Mouse (Mus musculus): ENCODE data around the gene Ankzf1. TPM values are rescaled to one million over a fixed set of nuclear protein-coding genes. Genes with fewer than 3 reads are reported as not detected.

The Ankzf1 gene
- polyA plus RNA-seq, 1 experiment from 2014 or later = 24.7 TPM

DNA sequence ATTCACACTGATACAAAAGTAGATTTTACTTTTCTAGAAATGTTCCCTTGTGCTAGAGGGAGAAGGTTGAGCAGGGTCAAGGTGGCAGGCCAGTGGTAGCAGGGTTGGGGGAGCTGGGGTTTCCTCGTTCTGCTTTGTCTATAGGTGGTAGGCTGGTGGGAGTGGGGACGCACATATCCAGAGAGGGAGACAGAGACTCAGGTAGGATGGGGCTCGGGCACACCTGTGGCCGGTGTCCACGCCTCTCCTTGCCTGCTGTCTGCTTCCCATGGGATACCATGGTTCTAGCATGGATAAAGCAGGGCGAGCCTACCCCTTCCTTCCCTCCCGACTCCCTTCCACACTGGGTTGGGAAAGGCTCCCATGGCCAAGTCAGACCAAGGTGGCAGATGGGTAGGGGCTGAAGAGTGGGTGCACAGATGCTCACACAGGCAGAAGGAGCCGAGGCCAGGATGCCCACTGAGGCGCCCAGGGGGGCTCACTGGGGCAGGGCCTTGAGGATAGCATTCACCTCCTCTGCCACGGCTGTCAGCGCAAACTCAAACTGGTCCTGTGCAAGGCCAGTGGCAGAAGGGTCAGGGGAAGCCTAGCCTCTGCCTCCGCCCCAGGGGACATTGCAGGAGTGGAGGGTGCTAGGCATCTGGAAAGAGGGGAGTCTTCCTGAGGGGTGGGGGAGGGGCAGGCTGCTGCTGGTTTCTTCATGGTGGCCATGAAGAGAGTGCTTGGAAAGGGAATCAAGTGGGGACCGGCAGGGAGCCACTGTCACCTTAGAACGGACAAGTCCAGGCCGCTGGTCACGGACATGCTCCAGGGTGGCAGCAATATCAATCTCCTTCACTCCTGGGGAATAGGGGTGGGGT lies 55.4 kb downstream of the Ankzf1 start:
- no peak overlapping the region for H3K27ac ChIP-seq
- ATAC-seq (ENCODE audit: insufficient read depth, low FRiP score, low read depth) = no peak
- H3K27me3 ChIP-seq (replicated peaks) = no peaks in the 10 kb centered on the region
- H3K4me2 ChIP-seq = no peak overlapping the region
- no peaks in the 10 kb centered on the region for H3K36me3 ChIP-seq
- H3K9ac ChIP-seq = no peak overlapping the region
- H3K4me1 ChIP-seq = peaks cover 13% of the 10 kb centered on the region
- WGBS = 77% methylated on average over 16 of the region's 16 CpGs
- no peaks in the 10 kb centered on the region for H3K9me3 ChIP-seq
- H3K4me3 ChIP-seq (replicated peaks) = no peak overlapping the region

DNA sequence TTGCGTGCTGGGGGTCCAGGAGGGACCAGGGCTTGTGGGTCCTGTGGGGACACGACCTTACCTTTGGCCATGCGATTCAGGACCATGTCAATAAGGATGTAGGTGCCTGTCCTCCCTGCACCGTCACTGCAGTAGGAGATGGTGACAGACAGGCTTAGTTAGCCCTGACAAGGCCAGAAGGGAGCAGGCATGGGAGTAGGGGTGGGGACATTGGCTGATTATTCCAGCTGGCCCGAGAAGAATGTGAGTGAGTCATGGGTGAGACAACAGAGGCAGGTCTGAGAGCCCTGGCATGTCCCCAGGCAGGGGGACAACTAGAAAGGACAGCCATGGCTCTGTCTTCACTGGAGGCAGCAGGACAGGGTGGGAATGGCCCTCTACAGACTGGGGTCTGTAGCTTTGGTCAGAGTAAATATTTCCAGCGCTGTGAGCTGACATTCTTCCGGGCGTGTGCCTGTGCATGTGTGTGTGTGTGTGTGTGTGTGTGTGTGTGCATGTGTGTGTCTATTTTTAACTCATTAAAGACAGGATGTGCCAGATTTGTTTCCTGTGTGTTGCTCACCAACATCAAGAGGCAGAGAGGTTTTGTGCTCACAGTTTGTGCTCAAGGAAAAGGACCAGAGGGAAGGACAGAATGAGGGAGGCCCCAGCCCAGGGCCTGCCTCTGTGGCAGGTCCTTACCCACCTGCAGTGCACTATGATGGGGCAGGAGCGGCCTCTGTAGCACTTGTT lies 56.3 kb downstream of the Ankzf1 start:
- H3K9me3 ChIP-seq = no peaks in the 10 kb centered on the region
- peaks cover 13% of the 10 kb centered on the region for H3K4me1 ChIP-seq
- no peak overlapping the region for H3K4me3 ChIP-seq (replicated peaks)
- WGBS = 40% methylated on average over 9 of the region's 9 CpGs
- H3K4me2 ChIP-seq = peak overlapping the region; percentile 13; the same call in 1 of the 2 replicates
- no peak overlapping the region for H3K9ac ChIP-seq
- peak; percentile 72 for ATAC-seq (ENCODE audit: insufficient read depth, low FRiP score, low read depth)
- H3K36me3 ChIP-seq = no peaks in the 10 kb centered on the region
- H3K27ac ChIP-seq = peak overlapping the region; percentile 63
- H3K27me3 ChIP-seq (replicated peaks) = no peaks in the 10 kb centered on the region

Small RNA genes within 50 kb of the gene (microRNA-seq; reads per million reads assigned to microRNA genes)
- not detected for gene Gm27943

Other genes with a start within 250 kb of the Ankzf1 start
- gene Ihh, start 240.5 kb upstream of the Ankzf1 start, polyA plus RNA-seq (2015; fragmentation: Nextera tagmentation; extraction: Ambion mirVana) = 24.3 and 31.0 TPM in 2 replicates
- 8.6 and 9.5 TPM in 2 replicates for gene Nhej1, start 67.0 kb upstream of the Ankzf1 start, polyA plus RNA-seq (2015; fragmentation: Nextera tagmentation; extraction: Ambion mirVana)
- 0.49 and 0.86 TPM in 2 replicates for gene Slc23a3, start 58.3 kb upstream of the Ankzf1 start, polyA plus RNA-seq (2015; fragmentation: Nextera tagmentation; extraction: Ambion mirVana)
- 38.8 and 44.9 TPM in 2 replicates for gene Cnppd1, start 49.4 kb upstream of the Ankzf1 start, polyA plus RNA-seq (2015; fragmentation: Nextera tagmentation; extraction: Ambion mirVana)
- 43.8 and 47.8 TPM in 2 replicates for gene Retreg2, start 49.4 kb upstream of the Ankzf1 start, polyA plus RNA-seq (2015; fragmentation: Nextera tagmentation; extraction: Ambion mirVana)
- gene Zfand2b, start 23.5 kb upstream of the Ankzf1 start, polyA plus RNA-seq (2015; fragmentation: Nextera tagmentation; extraction: Ambion mirVana) = 41.0 and 41.2 TPM in 2 replicates
- gene Abcb6, start 11.8 kb upstream of the Ankzf1 start, polyA plus RNA-seq (2015; fragmentation: Nextera tagmentation; extraction: Ambion mirVana) = 23.9 and 26.8 TPM in 2 replicates
- 26.5 and 27.0 TPM in 2 replicates for gene Atg9a, start within 50 bp of the Ankzf1 start, polyA plus RNA-seq (2015; fragmentation: Nextera tagmentation; extraction: Ambion mirVana)
- gene Glb1l, start 18.7 kb downstream of the Ankzf1 start, polyA plus RNA-seq (2015; fragmentation: Nextera tagmentation; extraction: Ambion mirVana) = 15.5 and 17.1 TPM in 2 replicates
- 120 and 132 TPM in 2 replicates for gene Stk16, start 18.7 kb downstream of the Ankzf1 start, polyA plus RNA-seq (2015; fragmentation: Nextera tagmentation; extraction: Ambion mirVana)
- gene Tuba4a, start 27.7 kb downstream of the Ankzf1 start, polyA plus RNA-seq (2015; fragmentation: Nextera tagmentation; extraction: Ambion mirVana) = 142 and 145 TPM in 2 replicates
- not detected in 2 replicates for gene A630095N17Rik, start 40.0 kb downstream of the Ankzf1 start, polyA plus RNA-seq (2015; fragmentation: Nextera tagmentation; extraction: Ambion mirVana)
- gene Dnajb2, start 44.3 kb downstream of the Ankzf1 start, polyA plus RNA-seq (2015; fragmentation: Nextera tagmentation; extraction: Ambion mirVana) = 34.9 and 35.9 TPM in 2 replicates
- gene Ptprn, start 72.4 kb downstream of the Ankzf1 start, polyA plus RNA-seq (2015; fragmentation: Nextera tagmentation; extraction: Ambion mirVana) = 2.4 and 2.8 TPM in 2 replicates
- gene Resp18, start 86.3 kb downstream of the Ankzf1 start, polyA plus RNA-seq (2015; fragmentation: Nextera tagmentation; extraction: Ambion mirVana) = 7.5 and 9.6 TPM in 2 replicates
- gene Dnpep, start 125.8 kb downstream of the Ankzf1 start, polyA plus RNA-seq (2015; fragmentation: Nextera tagmentation; extraction: Ambion mirVana) = 123 and 137 TPM in 2 replicates
- 92.1 and 93.2 TPM in 2 replicates for gene Des, start 168.2 kb downstream of the Ankzf1 start, polyA plus RNA-seq (2015; fragmentation: Nextera tagmentation; extraction: Ambion mirVana)
- 45.2 and 49.1 TPM in 2 replicates for gene Speg, start 183.1 kb downstream of the Ankzf1 start, polyA plus RNA-seq (2015; fragmentation: Nextera tagmentation; extraction: Ambion mirVana)
- 103 TPM in 2 replicates for gene Gmppa, start 243.8 kb downstream of the Ankzf1 start, polyA plus RNA-seq (2015; fragmentation: Nextera tagmentation; extraction: Ambion mirVana)

Data from stomach, embryonic 15.5 days (tissue).